Mouse (Mus musculus) E14TG2a.4 (cell line): ENCODE measurements around the gene Tns3.

Experiments used
- CTCF ChIP-seq: conservative IDR thresholded peaks from 2 replicates; pipeline ENCODE4 v1.5.1; 2014; ENCODE audit warnings: low read length
- NANOG ChIP-seq: IDR thresholded peaks from 2 replicates; pipeline ENCODE4 v1.6.1; 2014; ENCODE audit warnings: borderline replicate concordance, low read length, mixed read lengths

GRCm38 (mm10) chr11:8694096-8694495, 29.8 kb upstream of the Tns3 start:
- TF ChIP-seq CTCF (no peak), NANOG (no peak)
